Mouse (Mus musculus): ENCODE measurements around the gene A3galt2. TPM values are rescaled to one million over a fixed set of nuclear protein-coding genes. Genes with fewer than 3 reads are reported as not detected.

Gene A3galt2
- polyA plus RNA-seq, 1 experiment = 0.32 TPM

GRCm38 (mm10) chr4:128784950-128785631 is 29.9 kb downstream of the A3galt2 start:
- Histone ChIP-seq H3K4me1 (ENCODE audit: control insufficient read depth, insufficient read depth, insufficient read length, low read length) (peaks cover 9% of the 10 kb centered on the region), H3K27ac (ENCODE audit: insufficient read depth, low read depth, low read length) (no peak overlapping the region), H3K36me3 (ENCODE audit: control insufficient read depth, insufficient read depth, low read length) (peaks cover 29% of the 10 kb centered on the region), H3K4me3 (ENCODE audit: low read depth, low read length) (no peak overlapping the region), H3K27me3 (ENCODE audit: control insufficient read depth, insufficient read depth, low read length) (no peaks in the 10 kb centered on the region)
- TF ChIP-seq POLR2A (IDR thresholded peaks at IDR 0.05; ENCODE audit: low read depth, low read length) (no peak), CTCF (IDR thresholded peaks at IDR 0.05; ENCODE audit: extremely low read depth, insufficient read length, insufficient replicate concordance, low read depth, low read length) (no peak)
- WGBS = 87% methylated on average over 15 of the region's 15 CpGs

- WGBS = 93% methylated on average over 11 of the region's 11 CpGs
- H3K4me3 ChIP-seq (ENCODE audit: low read depth, low read length) = no peak overlapping the region
- H3K4me1 ChIP-seq (ENCODE audit: control insufficient read depth, insufficient read depth, insufficient read length, low read length) = peaks cover 9% of the 10 kb centered on the region
- TF ChIP-seq CTCF (IDR thresholded peaks at IDR 0.05; ENCODE audit: extremely low read depth, insufficient read length, insufficient replicate concordance, low read depth, low read length) (no peak), POLR2A (IDR thresholded peaks at IDR 0.05; ENCODE audit: low read depth, low read length) (no peak)
- H3K27me3 ChIP-seq (ENCODE audit: control insufficient read depth, insufficient read depth, low read length) = no peaks in the 10 kb centered on the region
- no peak overlapping the region for H3K27ac ChIP-seq (ENCODE audit: insufficient read depth, low read depth, low read length)
- peaks cover 23% of the 10 kb centered on the region for H3K36me3 ChIP-seq (ENCODE audit: control insufficient read depth, insufficient read depth, low read length)
These were observed 30.9 kb downstream of the A3galt2 start for GRCm38 (mm10) chr4:128785921-128786654.

- H3K27ac ChIP-seq (ENCODE audit: insufficient read depth, low read depth, low read length) = no peak overlapping the region
- H3K27me3 ChIP-seq (ENCODE audit: control insufficient read depth, insufficient read depth, low read length) = no peaks in the 10 kb centered on the region
- H3K36me3 ChIP-seq (ENCODE audit: control insufficient read depth, insufficient read depth, low read length) = peaks cover 18% of the 10 kb centered on the region
- H3K4me3 ChIP-seq (ENCODE audit: low read depth, low read length) = no peak overlapping the region
- peaks cover 9% of the 10 kb centered on the region for H3K4me1 ChIP-seq (ENCODE audit: control insufficient read depth, insufficient read depth, insufficient read length, low read length)
- no peak for TF ChIP-seq CTCF (IDR thresholded peaks at IDR 0.05; ENCODE audit: extremely low read depth, insufficient read length, insufficient replicate concordance, low read depth, low read length)
- TF ChIP-seq POLR2A (IDR thresholded peaks at IDR 0.05; ENCODE audit: low read depth, low read length) = no peak
- WGBS = 91% methylated on average over 24 of the region's 24 CpGs
These were observed 32.1 kb downstream of the A3galt2 start for GRCm38 (mm10) chr4:128787023-128787939.

- no peak for TF ChIP-seq CTCF (IDR thresholded peaks at IDR 0.05; ENCODE audit: extremely low read depth, insufficient read length, insufficient replicate concordance, low read depth, low read length)
- TF ChIP-seq POLR2A (IDR thresholded peaks at IDR 0.05; ENCODE audit: low read depth, low read length) = no peak
- WGBS = 92% methylated on average over 4 of the region's 4 CpGs
- Histone ChIP-seq H3K4me1 (ENCODE audit: control insufficient read depth, insufficient read depth, insufficient read length, low read length) (peaks cover 9% of the 10 kb centered on the region), H3K4me3 (ENCODE audit: low read depth, low read length) (no peak overlapping the region), H3K27ac (ENCODE audit: insufficient read depth, low read depth, low read length) (no peak overlapping the region), H3K27me3 (ENCODE audit: control insufficient read depth, insufficient read depth, low read length) (no peaks in the 10 kb centered on the region), H3K36me3 (ENCODE audit: control insufficient read depth, insufficient read depth, low read length) (peaks cover 18% of the 10 kb centered on the region)
These were observed 32.9 kb downstream of the A3galt2 start for GRCm38 (mm10) chr4:128788108-128788507.

- 32% methylated on average over 18 of the region's 18 CpGs for WGBS
- Histone ChIP-seq H3K27me3 (ENCODE audit: control insufficient read depth, insufficient read depth, low read length) (no peaks in the 10 kb centered on the region), H3K4me3 (ENCODE audit: low read depth, low read length) (peak overlapping the region; percentile 56), H3K27ac (ENCODE audit: insufficient read depth, low read depth, low read length) (no peak overlapping the region), H3K4me1 (ENCODE audit: control insufficient read depth, insufficient read depth, insufficient read length, low read length) (peaks cover 18% of the 10 kb centered on the region), H3K36me3 (ENCODE audit: control insufficient read depth, insufficient read depth, low read length) (peaks cover 13% of the 10 kb centered on the region)
- no peak for TF ChIP-seq POLR2A (IDR thresholded peaks at IDR 0.05; ENCODE audit: low read depth, low read length)
- no peak for TF ChIP-seq CTCF (IDR thresholded peaks at IDR 0.05; ENCODE audit: extremely low read depth, insufficient read length, insufficient replicate concordance, low read depth, low read length)
These were observed 34.5 kb downstream of the A3galt2 start for GRCm38 (mm10) chr4:128789646-128790045.

GRCm38 (mm10) chr4:128793710-128794109 is 38.5 kb downstream of the A3galt2 start:
- no peaks in the 10 kb centered on the region for H3K36me3 ChIP-seq (ENCODE audit: control insufficient read depth, insufficient read depth, low read length)
- WGBS = 20% methylated on average over 1 of the region's 1 CpGs
- peaks cover 17% of the 10 kb centered on the region for H3K4me1 ChIP-seq (ENCODE audit: control insufficient read depth, insufficient read depth, insufficient read length, low read length)
- TF ChIP-seq POLR2A (IDR thresholded peaks at IDR 0.05; ENCODE audit: low read depth, low read length) (no peak), CTCF (IDR thresholded peaks at IDR 0.05; ENCODE audit: extremely low read depth, insufficient read length, insufficient replicate concordance, low read depth, low read length) (no peak)
- H3K27ac ChIP-seq (ENCODE audit: insufficient read depth, low read depth, low read length) = no peak overlapping the region
- no peaks in the 10 kb centered on the region for H3K27me3 ChIP-seq (ENCODE audit: control insufficient read depth, insufficient read depth, low read length)
- H3K4me3 ChIP-seq (ENCODE audit: low read depth, low read length) = no peak overlapping the region
